Mouse (Mus musculus) kidney, adult 11 months (tissue): Measurements from ENCODE around the gene Cebpa.

Source experiments
- DNase-seq: peaks from one replicate; pipeline ENCODE4 v3.0.0; 2022

Cebpa gene

GRCm38 (mm10) chr7:35118841-35119413, at the start of gene Cebpa:
TSS of gene Cebpa (plus strand) at chr7:35119293.
- peak; percentile 94 for DNase-seq

- DNase-seq = peak; percentile 31
These were observed 42.4 kb upstream of the Cebpa start for GRCm38 (mm10) chr7:35076645-35077044.

- DNase-seq = peak; percentile 76
These were observed 38.2 kb upstream of the Cebpa start for GRCm38 (mm10) chr7:35080843-35081338.

GRCm38 (mm10) chr7:35081406-35082104, 37.5 kb upstream of the Cebpa start:
- DNase-seq = no peak

DNA sequence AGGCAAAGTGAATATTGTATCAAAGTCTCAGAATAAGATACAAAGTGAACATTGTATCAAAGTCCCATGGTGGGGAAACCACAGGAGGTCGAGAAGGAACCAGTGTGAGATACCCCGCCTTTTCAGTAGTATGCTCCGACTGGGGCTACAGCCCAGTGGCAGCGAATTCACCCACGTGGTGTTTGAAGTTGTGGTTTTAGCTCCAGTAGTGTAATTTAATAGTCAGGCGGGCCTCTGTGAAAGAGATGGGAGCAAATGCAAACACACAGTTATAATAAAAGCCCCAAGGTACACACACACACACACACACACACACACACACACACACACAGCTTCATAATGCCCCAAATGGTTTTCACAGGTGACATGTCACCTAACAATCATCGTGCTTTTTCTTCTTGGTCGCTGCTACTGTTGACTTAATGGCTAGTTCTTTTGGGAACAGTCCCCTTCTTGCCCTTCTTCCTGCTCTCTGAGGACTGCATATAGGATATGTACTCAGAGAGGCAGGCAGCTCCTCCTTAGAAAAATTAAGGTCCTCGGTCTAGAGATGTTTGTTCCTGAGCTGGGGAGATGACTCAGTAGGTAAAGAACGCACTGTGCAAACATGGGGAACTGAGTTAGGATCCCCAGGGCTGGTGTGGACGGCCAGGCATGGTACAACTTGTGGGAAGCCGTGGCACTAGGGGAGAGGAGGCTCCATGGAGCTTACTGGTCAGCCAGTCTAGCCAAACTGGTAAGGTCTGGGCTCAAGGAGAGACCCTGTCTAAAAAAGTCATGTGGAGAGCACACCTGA, 34.3 kb upstream of the Cebpa start:
- DNase-seq = no peak

DNA sequence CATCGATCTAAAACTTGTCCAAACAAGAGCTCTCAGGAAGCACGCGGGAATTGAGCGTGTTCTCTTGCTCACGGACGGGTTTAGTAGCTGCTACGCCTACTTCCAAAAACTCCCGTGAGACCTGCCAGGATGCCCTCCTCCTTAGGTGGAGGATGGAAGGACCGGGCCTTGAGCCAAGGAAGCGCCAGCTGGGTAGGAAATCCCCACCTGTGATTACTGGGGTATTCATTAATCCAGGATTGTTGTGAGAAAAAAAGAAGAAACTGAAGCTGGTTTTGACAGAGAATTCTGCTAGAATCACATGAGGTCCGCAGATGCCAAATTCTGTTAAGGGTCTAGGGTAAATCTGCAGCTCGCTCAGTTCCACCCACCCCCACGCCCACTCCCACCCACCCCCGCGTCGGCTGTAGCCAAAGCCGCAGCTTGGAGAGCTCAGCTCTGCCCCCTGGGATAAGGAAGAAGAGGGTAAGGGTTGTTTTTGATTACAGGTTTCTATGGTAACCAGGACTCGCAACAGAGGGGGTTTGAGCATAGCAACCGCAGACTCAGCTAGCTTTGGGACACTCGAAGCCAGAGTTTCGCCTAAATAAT, 32.7 kb upstream of the Cebpa start:
- DNase-seq = peak; percentile 45

DNA sequence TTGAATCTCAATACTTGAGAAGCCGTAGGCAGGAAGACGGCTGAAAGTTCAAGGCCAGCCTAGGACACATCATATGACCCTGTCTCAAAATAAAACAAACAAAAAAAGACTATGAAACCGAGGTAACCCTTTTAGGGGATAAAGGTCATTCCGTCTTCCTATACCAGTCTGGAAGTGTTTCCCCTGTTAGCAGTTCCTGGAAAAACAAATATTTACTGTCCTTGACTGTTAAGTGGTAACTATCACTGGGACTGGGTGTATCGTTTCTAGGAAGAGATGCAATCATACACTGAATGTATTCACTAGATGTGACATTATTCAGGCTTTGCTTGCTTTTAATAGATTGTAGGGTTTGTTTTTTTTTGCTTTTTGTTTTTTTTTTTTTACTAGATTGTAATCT, 28.5 kb upstream of the Cebpa start:
- DNase-seq = no peak

GRCm38 (mm10) chr7:35094975-35095678, 24.0 kb upstream of the Cebpa start:
- DNase-seq = no peak

GRCm38 (mm10) chr7:35098777-35099176, 20.3 kb upstream of the Cebpa start:
- DNase-seq = no peak

GRCm38 (mm10) chr7:35099528-35099927, 19.6 kb upstream of the Cebpa start:
- DNase-seq = no peak

DNA sequence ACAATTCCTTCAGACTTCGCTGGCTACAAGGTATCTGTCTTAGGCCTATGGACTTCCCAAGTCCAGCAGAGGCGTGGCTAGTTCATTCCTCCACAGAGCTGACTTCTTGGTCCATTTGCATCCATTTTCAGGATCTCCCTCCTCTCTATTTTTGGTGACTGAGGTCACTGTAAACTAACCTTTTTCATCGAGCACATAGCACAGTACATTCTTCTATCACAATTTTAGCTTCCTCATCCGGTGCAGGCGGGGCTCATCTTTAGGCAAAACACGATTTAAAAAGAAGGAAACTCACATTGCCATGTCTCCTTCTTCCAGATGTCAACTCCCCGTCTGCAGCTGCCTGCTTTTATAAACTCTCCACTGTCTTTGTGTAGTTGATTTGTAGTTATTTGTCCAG, 12.5 kb upstream of the Cebpa start:
- DNase-seq = no peak

GRCm38 (mm10) chr7:35107630-35108029, 11.5 kb upstream of the Cebpa start:
- no peak for DNase-seq

DNA sequence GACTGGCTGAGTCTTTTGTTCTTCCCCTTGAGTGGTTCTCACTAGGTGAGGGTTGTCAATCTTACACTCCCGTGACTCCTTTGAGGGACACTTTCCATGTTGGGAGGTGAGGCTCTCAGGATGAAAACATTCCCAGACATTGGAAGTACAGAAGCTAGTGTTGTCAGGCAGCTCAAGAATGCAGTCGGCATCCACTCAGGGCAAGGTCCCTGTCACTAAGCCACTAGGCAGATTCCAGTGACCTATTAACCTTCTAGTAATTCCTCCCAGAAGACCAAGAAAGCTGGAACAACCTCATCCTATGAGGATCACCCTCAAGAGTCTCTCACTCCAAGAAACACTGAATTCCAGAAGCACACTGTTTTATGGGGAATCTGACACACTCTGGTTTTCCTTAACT, 11.0 kb upstream of the Cebpa start:
- DNase-seq = no peak

GRCm38 (mm10) chr7:35108663-35109062, 10.4 kb upstream of the Cebpa start:
- no peak for DNase-seq

- no peak for DNase-seq
These were observed 6.0 kb upstream of the Cebpa start for GRCm38 (mm10) chr7:35113136-35113535.

- DNase-seq = no peak
These were observed 5.4 kb upstream of the Cebpa start for GRCm38 (mm10) chr7:35113721-35114120.

DNA sequence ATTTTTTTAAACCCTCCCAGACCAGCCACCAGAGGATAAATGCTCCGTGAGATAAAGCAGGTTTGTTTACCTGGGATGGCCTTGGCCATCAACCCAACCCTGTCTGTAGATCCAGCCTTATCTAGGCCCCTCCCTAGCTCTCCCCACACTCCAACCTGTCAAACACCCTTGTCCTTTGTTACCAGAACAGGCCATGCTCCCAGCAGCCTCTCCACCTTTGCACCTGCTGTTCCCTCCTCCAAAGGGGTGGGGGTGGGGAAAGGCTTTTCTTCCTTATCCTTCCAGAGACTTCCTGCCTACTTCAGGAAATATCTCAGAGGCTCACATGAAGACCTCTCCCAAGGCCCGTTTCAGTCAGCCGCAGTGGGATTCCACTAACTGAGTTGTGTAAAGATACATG, 2.6 kb upstream of the Cebpa start:
- no peak for DNase-seq

GRCm38 (mm10) chr7:35117052-35117451, 2.0 kb upstream of the Cebpa start:
- no peak for DNase-seq

DNA sequence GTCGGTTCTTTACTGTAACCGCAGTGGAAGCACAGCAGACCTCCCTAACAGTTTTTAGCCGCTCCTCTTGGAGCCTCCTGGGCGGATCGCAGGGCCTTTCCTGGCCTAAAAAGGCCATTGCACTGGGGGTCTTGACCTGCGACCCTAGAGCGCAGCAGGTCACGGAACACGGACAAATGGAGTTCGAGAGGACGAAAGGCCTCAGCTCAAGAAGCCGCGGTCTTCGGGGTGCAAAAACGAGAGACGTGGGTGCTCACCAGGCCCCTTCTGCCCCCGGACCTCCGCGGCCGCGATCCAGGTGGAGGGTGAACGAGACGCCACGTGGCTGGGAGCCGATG, 1.4 kb upstream of the Cebpa start:
- no peak for DNase-seq

DNA sequence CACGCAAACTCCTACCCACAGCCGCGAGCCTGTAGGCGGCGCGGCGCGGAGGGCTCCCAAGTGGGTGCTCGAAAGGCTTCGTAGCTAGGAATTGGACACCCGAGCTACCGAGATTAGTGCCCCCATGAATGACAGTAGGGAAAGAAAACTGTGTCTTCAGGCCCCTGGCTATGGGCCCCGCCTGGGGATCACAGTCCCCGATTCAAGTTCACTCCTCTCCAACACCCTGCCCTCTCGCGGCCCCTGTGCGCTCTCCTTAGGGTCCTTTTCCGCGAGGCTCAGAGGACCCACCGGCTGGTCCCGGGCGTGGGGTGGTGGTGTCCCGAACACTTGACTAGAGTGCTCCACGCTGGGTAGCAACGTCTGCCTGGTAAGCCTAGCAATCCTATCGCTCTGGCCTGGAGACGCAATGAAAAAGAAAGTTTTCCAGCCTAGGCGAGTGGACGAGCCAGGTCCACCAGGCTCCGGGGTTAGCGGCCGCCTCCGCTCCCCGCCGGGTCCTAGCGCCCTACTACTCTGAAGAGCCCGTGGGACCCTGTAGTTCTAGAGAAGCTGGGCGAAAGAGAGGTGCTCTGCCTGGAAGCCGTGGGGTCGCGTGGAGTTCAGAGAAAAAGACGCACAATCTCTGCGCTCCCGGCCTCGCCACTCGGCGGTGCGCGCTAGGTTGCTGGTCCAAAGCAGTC, 853 bp upstream of the Cebpa start:
- DNase-seq = peak; percentile 80

- peak; percentile 53 for DNase-seq
These were observed 533 bp downstream of the Cebpa start for GRCm38 (mm10) chr7:35119506-35120145.
